Mouse (Mus musculus) induced T-regulatory cell, adult 2 months (primary cell): ENCODE results near the gene Cdh15.

Experiments
- DNase-seq: peaks from one replicate; pipeline ENCODE4 v3.0.0-alpha.2; 2012; ENCODE audit warnings: low read depth

The Cdh15 gene

GRCm38 (mm10) chr8:122847829-122848561, at the start of gene Cdh15:
Gene Cdh15 (plus strand): TSS chr8:122847966.
- DNase-seq: peak; percentile 31

- DNase-seq: no peak
These were observed 43.6 kb upstream of the Cdh15 start for GRCm38 (mm10) chr8:122803906-122804761.

- DNase-seq: no peak
These were observed 42.4 kb upstream of the Cdh15 start for GRCm38 (mm10) chr8:122805349-122805748.

GRCm38 (mm10) chr8:122806956-122807538, 40.7 kb upstream of the Cdh15 start:
- DNase-seq: no peak

- no peak for DNase-seq
These were observed 39.9 kb upstream of the Cdh15 start for GRCm38 (mm10) chr8:122807907-122808306.

GRCm38 (mm10) chr8:122810376-122810775, 37.4 kb upstream of the Cdh15 start:
- no peak for DNase-seq

- DNase-seq: no peak
These were observed 35.8 kb upstream of the Cdh15 start for GRCm38 (mm10) chr8:122811870-122812494.

GRCm38 (mm10) chr8:122812610-122813250, 35.0 kb upstream of the Cdh15 start:
- DNase-seq: no peak

GRCm38 (mm10) chr8:122814608-122815007, 33.2 kb upstream of the Cdh15 start:
- no peak for DNase-seq

- no peak for DNase-seq
These were observed 30.8 kb upstream of the Cdh15 start for GRCm38 (mm10) chr8:122816965-122817364.

GRCm38 (mm10) chr8:122817724-122818496, 29.9 kb upstream of the Cdh15 start:
- DNase-seq: no peak

GRCm38 (mm10) chr8:122819776-122820175, 28.0 kb upstream of the Cdh15 start:
- DNase-seq: no peak

- no peak for DNase-seq
These were observed 23.2 kb upstream of the Cdh15 start for GRCm38 (mm10) chr8:122824571-122824970.

GRCm38 (mm10) chr8:122824986-122825385, 22.8 kb upstream of the Cdh15 start:
- DNase-seq: no peak

- DNase-seq: no peak
These were observed 22.4 kb upstream of the Cdh15 start for GRCm38 (mm10) chr8:122825408-122825807.

- DNase-seq: no peak
These were observed 18.4 kb upstream of the Cdh15 start for GRCm38 (mm10) chr8:122829396-122829795.

- peak; percentile 90 for DNase-seq
These were observed 17.3 kb upstream of the Cdh15 start for GRCm38 (mm10) chr8:122830349-122831061.

GRCm38 (mm10) chr8:122834416-122834815, 13.3 kb upstream of the Cdh15 start:
- DNase-seq: peak; percentile 17

GRCm38 (mm10) chr8:122834971-122835370, 12.8 kb upstream of the Cdh15 start:
- peak; percentile 85 for DNase-seq

GRCm38 (mm10) chr8:122836199-122836598, 11.6 kb upstream of the Cdh15 start:
- no peak for DNase-seq
